Mouse (Mus musculus): ENCODE results near the gene Hpf1.

The Hpf1 gene

GRCm38 (mm10) chr8:60889843-60890519 is at the start of gene Hpf1:
TSS of gene Hpf1 (plus strand) at chr8:60890418.
- peak; percentile 99 for DNase-seq

GRCm38 (mm10) chr8:60842388-60842787 is 47.8 kb upstream of the Hpf1 start:
- DNase-seq, result no peak

- no peak for DNase-seq
Measured at GRCm38 (mm10) chr8:60857559-60857958, 32.7 kb upstream of the Hpf1 start.

DNA sequence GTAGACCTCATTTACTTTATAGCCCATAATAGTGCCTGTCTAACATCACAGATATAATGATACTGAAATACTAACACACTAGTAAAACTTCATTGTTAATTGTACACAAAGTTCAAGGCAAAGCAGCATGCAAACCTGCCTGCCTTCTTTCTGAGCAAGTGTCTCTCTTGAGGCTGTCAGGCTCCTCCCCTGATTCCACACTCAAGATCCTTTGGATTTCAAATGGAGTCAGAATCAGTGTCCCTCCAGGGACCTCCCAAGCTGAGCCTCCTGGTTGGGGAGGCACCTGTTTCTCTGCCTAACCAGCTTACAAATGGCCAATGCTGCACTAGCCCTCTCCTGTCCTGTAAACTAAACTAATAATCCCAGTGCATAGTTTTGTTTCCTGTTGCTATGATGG is 32.1 kb upstream of the Hpf1 start:
- no peak for DNase-seq

GRCm38 (mm10) chr8:60858911-60859476 is 31.2 kb upstream of the Hpf1 start:
- no peak for DNase-seq

GRCm38 (mm10) chr8:60859605-60860004 is 30.6 kb upstream of the Hpf1 start:
- peak; percentile 59 for DNase-seq

- peak; percentile 60 for DNase-seq
Measured at GRCm38 (mm10) chr8:60860749-60861148, 29.5 kb upstream of the Hpf1 start.

- no peak for DNase-seq
Measured at GRCm38 (mm10) chr8:60861783-60862182, 28.4 kb upstream of the Hpf1 start.

- no peak for DNase-seq
Measured at GRCm38 (mm10) chr8:60864875-60865274, 25.3 kb upstream of the Hpf1 start.

DNA sequence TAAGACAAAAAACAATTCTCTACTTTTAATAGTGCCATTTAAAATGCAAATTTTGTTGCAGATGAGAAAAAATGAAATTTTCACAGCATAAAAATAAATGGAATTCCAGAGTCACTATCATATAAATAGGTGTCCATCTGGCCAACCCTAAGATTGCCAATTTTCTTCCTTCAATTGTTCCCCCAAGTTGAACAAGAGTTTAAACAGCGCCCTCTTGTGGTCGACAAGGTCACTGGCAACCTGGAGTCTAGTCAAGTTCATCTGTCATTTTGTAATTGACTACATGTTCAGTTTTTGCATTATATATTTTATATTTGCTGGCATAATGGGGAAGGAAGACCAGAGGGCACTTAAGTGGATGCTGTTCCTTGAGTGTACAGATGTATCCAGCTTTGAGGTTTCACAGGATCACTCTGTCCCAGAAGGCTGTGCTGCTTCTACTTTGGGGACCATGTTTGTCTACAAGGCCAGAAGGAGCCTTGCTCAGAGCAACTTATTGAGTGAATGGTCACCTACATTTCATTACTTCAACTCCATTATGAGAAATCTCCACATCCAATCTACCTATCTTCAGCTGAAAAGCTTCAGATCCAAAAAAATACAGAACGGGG is 24.6 kb upstream of the Hpf1 start:
- peak; percentile 84 for DNase-seq

- DNase-seq, result peak; percentile 92
Measured at GRCm38 (mm10) chr8:60867468-60868115, 22.6 kb upstream of the Hpf1 start.

DNA sequence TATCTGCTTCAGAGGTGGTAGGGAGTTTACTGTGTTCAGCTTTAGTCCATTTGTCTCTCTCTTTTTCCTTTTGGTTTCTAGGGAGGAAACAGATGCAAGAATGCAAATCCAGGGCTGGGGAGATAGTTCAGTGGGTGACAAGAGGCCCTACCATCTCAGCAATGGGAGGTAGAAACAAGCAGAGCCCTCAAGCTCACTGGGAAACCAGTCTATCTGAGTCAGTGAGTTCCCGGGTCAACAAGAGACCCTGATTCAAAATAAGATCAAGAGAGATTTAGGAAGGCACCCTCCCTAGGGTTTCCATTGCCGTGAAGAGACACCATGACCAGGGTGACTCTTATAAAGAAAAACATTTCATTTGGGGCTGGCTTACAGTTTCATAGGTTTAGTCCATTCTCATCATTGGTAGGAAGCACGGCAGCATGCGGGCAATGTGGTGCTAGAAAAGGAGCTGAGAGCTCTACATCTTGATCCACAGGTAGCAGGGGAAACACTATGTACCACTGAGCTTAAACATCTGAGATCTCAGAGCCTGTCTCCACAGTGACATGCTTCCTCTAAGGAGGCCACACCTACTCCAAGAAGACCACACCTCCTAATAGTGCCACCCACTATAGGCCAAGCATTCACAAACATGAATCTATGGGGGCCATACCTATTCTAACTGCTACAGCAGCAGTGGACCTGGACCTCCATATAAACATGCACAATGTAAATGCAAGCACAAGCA is 21.8 kb upstream of the Hpf1 start:
- peak; percentile 85 for DNase-seq

DNA sequence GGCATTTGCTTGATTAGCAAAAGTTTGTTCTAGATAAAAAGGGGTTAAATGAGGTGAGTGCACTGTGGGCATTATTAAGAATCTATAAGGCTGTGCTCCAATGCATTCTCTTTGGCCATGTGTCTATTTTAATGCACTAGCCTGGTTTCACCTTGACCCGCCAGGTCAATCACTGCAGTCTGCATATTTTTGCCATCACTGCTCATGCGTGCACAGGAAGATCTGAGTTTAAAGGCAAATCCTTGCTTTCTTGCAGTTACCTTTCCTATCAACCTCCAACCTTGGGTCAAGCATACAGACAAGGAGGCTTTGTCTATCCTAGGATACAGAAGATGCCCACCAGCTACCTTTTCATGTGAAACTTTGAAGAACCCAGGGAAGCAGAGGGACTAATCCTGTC is 20.5 kb upstream of the Hpf1 start:
- no peak for DNase-seq

DNA sequence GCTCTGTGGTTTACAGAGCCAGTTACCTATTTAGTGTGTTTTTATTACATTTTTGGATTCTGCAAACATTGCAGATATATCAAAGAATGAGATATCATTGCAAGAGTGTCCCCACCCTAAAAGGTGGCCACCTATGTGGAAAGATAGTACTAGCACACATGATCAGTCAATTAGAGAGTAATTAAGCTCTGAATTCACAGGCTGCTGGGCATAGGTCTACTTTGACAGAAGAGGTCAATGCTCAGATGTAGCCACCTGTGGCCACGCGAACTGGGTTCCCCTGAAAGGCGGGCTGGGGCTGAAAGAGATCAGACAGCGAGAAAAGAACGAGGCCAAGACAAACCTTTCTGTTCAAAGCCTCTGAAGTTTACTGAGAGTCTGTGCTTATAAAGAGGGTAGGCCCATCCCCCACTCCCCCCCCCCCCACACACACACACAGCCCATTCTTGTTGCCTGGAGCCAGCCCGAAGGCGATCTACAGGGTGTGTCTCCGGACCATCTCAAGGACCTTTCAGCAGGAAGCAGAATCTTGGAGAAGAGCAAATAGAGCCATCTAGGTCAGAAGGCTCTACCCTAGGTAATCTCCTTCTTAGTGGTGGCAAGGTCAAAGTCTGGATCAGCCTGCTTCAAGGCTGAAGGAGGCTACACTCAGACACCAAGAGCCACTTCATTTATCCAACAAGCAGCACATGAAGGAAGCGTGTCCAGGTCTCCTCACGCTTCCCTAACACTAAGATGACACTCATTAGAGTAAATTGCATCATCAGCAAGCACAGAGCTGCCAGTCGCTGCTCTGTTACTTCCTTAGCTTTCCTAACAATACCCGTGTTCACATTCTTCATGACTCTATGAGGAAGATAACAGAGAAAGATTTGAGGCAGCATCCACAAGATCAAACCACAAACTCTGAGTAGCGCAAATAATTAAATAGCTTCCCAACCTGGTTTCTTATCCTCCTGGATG is 19.7 kb upstream of the Hpf1 start:
- DNase-seq, result no peak

DNA sequence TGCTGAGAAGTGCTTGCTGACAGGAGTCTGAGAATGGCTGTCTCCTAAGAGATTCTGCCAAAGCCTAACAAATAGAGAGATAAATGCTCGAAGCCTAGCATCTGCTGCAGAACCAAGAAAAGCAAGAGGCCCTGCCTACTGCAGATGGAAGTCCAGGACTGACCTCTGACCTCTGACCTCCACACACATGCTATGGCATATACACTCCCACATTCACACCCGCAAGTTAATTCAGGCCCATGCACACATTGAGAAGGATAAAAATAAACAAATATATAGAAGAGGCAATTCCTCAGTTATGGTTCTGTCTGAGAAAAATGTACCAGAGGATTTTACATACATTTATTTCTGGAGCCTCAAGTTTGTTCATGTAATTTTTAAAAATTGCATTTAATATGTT is 11.6 kb upstream of the Hpf1 start:
- DNase-seq, result no peak

GRCm38 (mm10) chr8:60883419-60884137 is 6.6 kb upstream of the Hpf1 start:
- peak; percentile 94 for DNase-seq

DNA sequence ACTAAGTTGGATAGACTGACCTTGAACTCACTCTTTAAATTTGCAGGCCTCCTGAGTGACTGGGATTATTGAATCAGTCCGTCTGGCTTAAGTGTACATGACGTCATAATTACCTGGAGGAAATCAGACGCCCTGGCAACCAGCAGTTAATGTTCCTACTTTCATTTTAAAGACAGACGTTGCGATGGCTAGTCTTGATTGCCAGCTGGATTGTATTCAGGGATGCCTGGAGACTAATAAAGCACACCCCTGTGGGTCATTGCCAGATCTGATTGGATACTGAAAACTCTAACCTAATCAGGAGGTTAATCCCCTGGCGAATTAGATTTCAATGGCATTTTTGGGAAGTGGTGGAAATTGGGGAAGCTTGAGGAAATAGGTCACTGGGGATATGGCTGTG is 3.5 kb upstream of the Hpf1 start:
- DNase-seq, result no peak

GRCm38 (mm10) chr8:60889131-60889842 is 931 bp upstream of the Hpf1 start:
- DNase-seq, result no peak

- DNase-seq, result no peak
Measured at GRCm38 (mm10) chr8:60890520-60890874, 279 bp downstream of the Hpf1 start.

GRCm38 (mm10) chr8:60891757-60892156 is 1.5 kb downstream of the Hpf1 start:
- DNase-seq, result no peak

DNA sequence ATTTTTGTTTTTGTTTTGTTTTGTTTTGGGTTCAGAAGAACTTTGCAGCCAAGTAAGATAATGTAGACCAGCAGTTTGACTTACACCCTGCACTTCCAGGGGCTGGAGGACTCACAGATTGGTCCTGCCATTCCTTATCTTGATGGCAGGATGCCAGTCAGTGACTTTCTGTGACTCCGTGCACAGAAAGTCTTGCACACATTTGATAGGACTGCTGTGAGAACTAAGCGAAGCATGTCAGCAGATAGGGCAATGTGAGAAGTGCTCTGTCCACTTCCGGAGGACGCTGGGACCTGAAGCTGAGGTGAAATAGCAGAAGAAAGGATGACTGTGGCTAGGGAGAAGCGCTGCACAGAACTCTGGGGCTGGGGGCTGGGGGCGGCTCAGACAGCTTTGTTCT is 5.7 kb downstream of the Hpf1 start:
- peak; percentile 90 for DNase-seq

Measured in heart, adult 11 months (tissue).